Mouse (Mus musculus) lung, postnatal 0 days (tissue): ENCODE results near the gene Ptpn14. TPM values are rescaled to one million over a fixed set of nuclear protein-coding genes. Genes with fewer than 3 reads are reported as not detected.

Source experiments
- ATAC-seq: fragments of 200-750 bp; cut with Nextera tagmentation; 2 replicates; pipeline ENCODE4 v1.8.0; 2017; ENCODE audit warnings: moderate library complexity
- DNase-seq: peaks from one replicate; pipeline ENCODE4 v3.0.0-alpha.2; 2016; ENCODE audit warnings: low spot score
- H3K27ac ChIP-seq: fragments of 300-500 bp; sonication (generic); 2 replicates; pipeline ENCODE4 v1.5.1; 2014; ENCODE audit warnings: antibody characterized with exemption, mild to moderate bottlenecking, low read length, mixed read lengths
- H3K27me3 ChIP-seq: fragments of 300-500 bp; sonication (generic); replicated peaks from 2 replicates; pipeline ENCODE4 v1.6.1; 2014; ENCODE audit warnings: low read length, mixed read lengths; ENCODE audit not compliant: insufficient read depth
- H3K36me3 ChIP-seq: fragments of 300-500 bp; sonication (generic); 2 replicates; pipeline ENCODE4 v1.6.1; 2014; ENCODE audit warnings: low read length, mixed read lengths; ENCODE audit not compliant: insufficient read depth
- H3K4me1 ChIP-seq: fragments of 300-500 bp; sonication (generic); 2 replicates; pipeline ENCODE4 v1.6.1; 2014; ENCODE audit warnings: antibody characterized with exemption, low read depth, low read length, mixed read lengths; ENCODE audit not compliant: insufficient read depth
- H3K4me2 ChIP-seq: fragments of 300-500 bp; sonication (generic); replicated peaks from 2 replicates; pipeline ENCODE4 v1.6.1; 2014; ENCODE audit warnings: low read depth, mild to moderate bottlenecking, low read length, moderate library complexity, mixed read lengths
- H3K4me3 ChIP-seq: fragments of 300-500 bp; sonication (generic); 2 replicates; pipeline ENCODE4 v1.5.1; 2014; ENCODE audit warnings: low read depth, low read length
- H3K9ac ChIP-seq: fragments of 300-500 bp; sonication (generic); replicated peaks from 2 replicates; pipeline ENCODE4 v1.6.1; 2014; ENCODE audit warnings: low read depth, mild to moderate bottlenecking
- H3K9me3 ChIP-seq: fragments of 300-500 bp; sonication (generic); 2 replicates; pipeline ENCODE4 v1.6.1; 2016; ENCODE audit warnings: low read length, mixed read lengths
- CTCF ChIP-seq: IDR thresholded peaks from 2 replicates; pipeline ENCODE4 v1.5.1; 2016; ENCODE audit warnings: antibody characterized with exemption, mild to moderate bottlenecking
- EP300 ChIP-seq: IDR thresholded peaks from 2 replicates; pipeline ENCODE4 v1.6.1; 2016; ENCODE audit warnings: antibody characterized with exemption, mild to moderate bottlenecking, control low read depth
- WGBS: fragments of 180-500 bp; shearing (Covaris S2); extraction: QIAGEN DNeasy Blood & Tissue Kit; methylation state at CpG from one replicate; pipeline ENCODE4 v1.1.7; 2014; 5-methylcytosine and 5-hydroxymethylcytosine counted together
- polyA plus RNA-seq: library from polyadenylated mRNA; unstranded; fragments of >200 nt; fragmentation: Nextera tagmentation; extraction: Ambion mirVana; gene quantifications from 2 replicates; pipeline ENCODE4 v1.2.1, GENCODE M21; 2015

Ptpn14 gene
- polyA plus RNA-seq, 1 experiment from 2014 or later, result 4.9 TPM

DNA sequence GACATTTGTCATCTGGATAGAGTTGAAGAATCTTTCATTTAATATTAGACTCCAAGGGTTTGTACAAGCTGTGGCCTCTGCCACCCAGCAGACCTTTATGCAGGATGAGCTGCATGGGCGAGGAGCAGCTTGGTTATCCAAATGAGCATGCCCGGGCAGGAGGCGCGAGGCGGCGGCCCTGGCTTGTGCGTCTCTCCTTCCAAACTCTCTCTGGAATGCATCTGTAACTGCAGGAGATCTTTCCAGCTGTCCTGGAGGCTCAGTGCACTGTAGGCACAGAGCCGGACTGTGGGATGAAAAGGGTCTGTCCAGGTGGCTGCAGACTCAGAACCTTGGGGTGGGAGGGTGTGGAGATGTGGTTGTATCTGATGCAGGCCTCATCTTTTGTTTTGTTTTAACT, 27.0 kb downstream of the Ptpn14 start:
- TF ChIP-seq EP300 (no peak), CTCF (no peak)
- no peak for DNase-seq
- no peaks in the 10 kb centered on the region for H3K9me3 ChIP-seq
- ATAC-seq, result no peak
- WGBS, result 87% methylated on average over 8 of the region's 8 CpGs
- no peak overlapping the region for H3K9ac ChIP-seq
- no peak overlapping the region for H3K4me3 ChIP-seq
- H3K27me3 ChIP-seq, result no peaks in the 10 kb centered on the region
- H3K4me1 ChIP-seq, result peaks cover 8% of the 10 kb centered on the region; the same call in 1 of the 2 replicates
- H3K4me2 ChIP-seq, result no peak overlapping the region
- no peak overlapping the region for H3K27ac ChIP-seq
- H3K36me3 ChIP-seq, result no peaks in the 10 kb centered on the region

DNA sequence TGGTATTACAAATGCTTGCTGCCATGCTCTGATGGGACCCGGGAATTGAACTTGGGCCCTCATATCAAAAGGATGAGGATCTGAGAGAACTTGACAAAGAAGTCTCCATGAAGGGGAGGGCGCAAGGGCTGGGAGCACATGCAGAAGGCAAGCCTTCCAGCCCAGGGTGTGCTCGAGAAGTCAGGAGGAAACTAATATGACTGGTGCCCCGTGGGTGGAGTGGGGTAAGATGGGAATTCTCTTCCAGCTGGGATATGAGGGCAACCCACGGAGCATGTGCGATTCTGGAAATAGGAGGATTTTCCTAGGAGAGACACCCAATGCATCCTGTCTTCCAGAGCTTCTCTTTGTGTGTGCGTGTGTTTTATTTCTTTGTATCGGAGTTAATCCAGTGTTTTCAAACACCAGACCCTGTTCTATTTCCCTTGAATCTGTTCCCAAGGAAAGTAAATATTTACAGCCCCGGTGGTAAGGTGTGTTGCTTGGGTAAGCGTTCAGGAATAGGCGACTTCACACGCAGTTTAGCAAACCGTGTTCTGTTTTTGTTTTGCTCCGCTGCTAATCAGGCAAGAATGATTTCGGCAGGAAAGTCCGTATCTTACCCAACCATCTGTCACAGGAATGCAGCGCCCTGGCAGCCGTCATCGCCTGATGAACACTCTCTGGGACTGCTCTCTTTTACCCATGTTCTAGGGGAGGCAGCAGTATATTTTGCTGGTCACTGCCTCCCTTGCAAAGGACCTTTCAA, 28.4 kb downstream of the Ptpn14 start:
- H3K36me3 ChIP-seq, result no peaks in the 10 kb centered on the region
- peak; percentile 46 for DNase-seq
- no peak overlapping the region for H3K9ac ChIP-seq
- no peak overlapping the region for H3K4me3 ChIP-seq
- TF ChIP-seq EP300 (peak; percentile 67), CTCF (no peak)
- ATAC-seq, result peak; percentile 53
- H3K4me1 ChIP-seq, result peaks cover 8% of the 10 kb centered on the region; the same call in 1 of the 2 replicates
- 0 out of 2 replicates have a peak overlapping the region, but pooled peaks have one; percentile 19 for H3K4me2 ChIP-seq
- 0 out of 2 replicates have a peak overlapping the region, but pooled peaks have one; percentile 20 for H3K27ac ChIP-seq
- 28% methylated on average over 19 of the region's 19 CpGs for WGBS
- no peaks in the 10 kb centered on the region for H3K9me3 ChIP-seq
- H3K27me3 ChIP-seq, result no peaks in the 10 kb centered on the region

DNA sequence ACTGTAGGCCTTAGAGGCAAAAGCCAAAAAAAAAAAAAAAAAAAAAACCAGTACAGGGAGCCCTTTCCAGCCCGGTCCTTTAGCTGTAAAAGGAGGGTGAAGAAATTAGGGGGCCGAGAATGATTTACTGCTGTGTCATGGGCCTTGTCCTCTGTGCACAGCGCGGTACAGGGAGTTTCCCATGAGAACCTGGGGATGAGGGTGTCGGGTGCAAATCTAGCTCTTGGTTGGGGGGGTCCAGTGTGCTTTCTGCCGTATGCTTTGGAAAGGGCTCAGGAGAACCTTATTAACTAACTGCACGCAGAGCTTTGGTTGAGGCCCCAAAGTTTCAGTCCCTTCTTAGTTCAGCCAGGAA, 29.0 kb downstream of the Ptpn14 start:
- 0 out of 2 replicates have a peak, but pooled peaks have one; percentile 5 for ATAC-seq
- 59% methylated on average over 7 of the region's 7 CpGs for WGBS
- no peaks in the 10 kb centered on the region for H3K9me3 ChIP-seq
- H3K27ac ChIP-seq, result no peak overlapping the region
- H3K4me1 ChIP-seq, result peaks cover 8% of the 10 kb centered on the region; the same call in 1 of the 2 replicates
- no peak overlapping the region for H3K4me3 ChIP-seq
- no peak overlapping the region for H3K9ac ChIP-seq
- no peaks in the 10 kb centered on the region for H3K27me3 ChIP-seq
- no peaks in the 10 kb centered on the region for H3K36me3 ChIP-seq
- no peak for DNase-seq
- no peak for TF ChIP-seq EP300
- H3K4me2 ChIP-seq, result no peak overlapping the region

- no peak overlapping the region for H3K27ac ChIP-seq
- peak; percentile 69 for DNase-seq
These were observed 33.5 kb downstream of the Ptpn14 start for GRCm38 (mm10) chr1:189761581-189762021.

GRCm38 (mm10) chr1:189764258-189764657, 36.2 kb downstream of the Ptpn14 start:
- no peaks in the 10 kb centered on the region for H3K9me3 ChIP-seq
- ATAC-seq (peak; percentile 69), DNase-seq (peak; percentile 58)
- H3K9ac ChIP-seq, result no peak overlapping the region
- H3K4me1 ChIP-seq, result no peaks in the 10 kb centered on the region; the same call in 1 of the 2 replicates
- H3K36me3 ChIP-seq, result no peaks in the 10 kb centered on the region
- no peak overlapping the region for H3K27ac ChIP-seq
- 48% methylated on average over 5 of the region's 5 CpGs for WGBS
- no peaks in the 10 kb centered on the region for H3K27me3 ChIP-seq
- 0 out of 2 replicates have a peak, but pooled peaks have one; percentile 50 for TF ChIP-seq EP300
- peak; percentile 24; the same call in 1 of the 2 replicates for TF ChIP-seq CTCF
- H3K4me3 ChIP-seq, result no peak overlapping the region
- no peak overlapping the region for H3K4me2 ChIP-seq

More at GRCm38 (mm10) chr1:189761581-189762021, 33.5 kb downstream of the Ptpn14 start:
- TF ChIP-seq CTCF (no peak), EP300 (peak; percentile 62; the same call in 1 of the 2 replicates)
- 30% methylated on average over 6 of the region's 6 CpGs for WGBS
- Histone ChIP-seq H3K9me3 (no peaks in the 10 kb centered on the region), H3K4me2 (no peak overlapping the region), H3K36me3 (no peaks in the 10 kb centered on the region), H3K4me1 (peaks cover 5% of the 10 kb centered on the region), H3K27me3 (no peaks in the 10 kb centered on the region), H3K9ac (no peak overlapping the region), H3K4me3 (no peak overlapping the region)
- peak; percentile 85 for ATAC-seq

GRCm38 (mm10) chr1:189767164-189767563, 39.1 kb downstream of the Ptpn14 start:
- Histone ChIP-seq H3K27me3 (no peaks in the 10 kb centered on the region), H3K4me1 (peaks cover 9% of the 10 kb centered on the region), H3K4me3 (no peak overlapping the region), H3K9me3 (no peaks in the 10 kb centered on the region), H3K4me2 (no peak overlapping the region), H3K9ac (no peak overlapping the region), H3K36me3 (no peaks in the 10 kb centered on the region), H3K27ac (no peak overlapping the region)
- 52% methylated on average over 10 of the region's 10 CpGs for WGBS
- DNase-seq, result no peak
- ATAC-seq, result no peak
- TF ChIP-seq EP300 (no peak), CTCF (no peak)
